ENCODE assay signal across 10 mouse cellular contexts in the genomic region with DNA sequence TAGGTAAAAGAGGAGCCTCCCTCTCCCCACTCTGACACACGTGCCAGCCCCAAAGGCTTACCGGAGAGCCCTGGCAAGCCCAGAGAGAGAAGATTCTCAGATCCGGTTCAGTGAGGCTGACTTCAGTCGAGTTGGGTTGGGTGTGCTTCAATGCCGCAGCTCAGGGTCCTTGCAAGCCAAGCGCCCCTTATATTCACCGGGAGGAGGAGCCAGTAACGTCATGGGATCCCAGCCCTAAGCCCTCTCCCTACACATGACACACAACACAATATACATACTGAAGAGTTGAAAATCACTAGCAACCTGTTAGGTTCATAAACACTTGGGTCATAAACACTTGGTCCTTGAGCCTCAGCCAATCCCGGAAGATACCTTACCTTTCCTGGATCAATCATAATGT. TPM values are rescaled to one million over a fixed set of nuclear protein-coding genes. Genes with fewer than 3 reads are reported as not detected.
DNase-seq lines count a peak whose midpoint lies in the region; ATAC-seq and TF ChIP-seq lines count a peak whose summit lies in the region.
"Not testable (repeated sequence)": the region's sequence is repeated elsewhere in the genome, so short reads cannot be mapped to it uniquely, and the experiment has no call there.
"Had no signal": no experiment of that assay in that cellular context is flagged by ENCODE, and none has a peak within 500 bp of the region (broad histone marks: within the 10 kb centered on the region; RNA-seq: fewer than 3 reads in every experiment).

No protein-coding gene starts in this region.

- ATAC-seq in forebrain, embryonic 11.5 days (replicated peaks; ENCODE audit: low FRiP score); heart, embryonic 14.5 days (ENCODE audit: insufficient number of reproducible peaks, insufficient read depth, low FRiP score, low read depth); intestine, embryonic 14.5 days (replicated peaks; ENCODE audit: low FRiP score, low TSS enrichment, low read depth); limb, embryonic 12.5 days (ENCODE audit: insufficient number of reproducible peaks, insufficient read depth, low FRiP score, low TSS enrichment, low read depth); lung, embryonic 15.5 days (ENCODE audit: borderline replicate concordance, extremely low read depth, low FRiP score, low TSS enrichment); neural tube, embryonic 11.5 days (ENCODE audit: insufficient read depth, low FRiP score, low TSS enrichment): not testable (repeated sequence)

- not testable (repeated sequence) for H3K27ac ChIP-seq in cerebellum, adult 2 months (ENCODE audit: insufficient read depth, low read length); forebrain, embryonic 11.5 days (ENCODE audit: low read depth, low read length); heart, embryonic 14.5 days (replicated peaks in 1 of 2; ENCODE audit: control insufficient read depth in 1 of 2, insufficient read depth in 1 of 2, low read depth in 2 of 2, low read length in 2 of 2); intestine, embryonic 14.5 days (ENCODE audit: low read depth); limb, embryonic 12.5 days; lung, embryonic 15.5 days; neural tube, embryonic 11.5 days (ENCODE audit: low read depth, low read length)

- not testable (repeated sequence) for H3K4me1 ChIP-seq in cerebellum, adult 2 months (ENCODE audit: control insufficient read depth, insufficient read depth, low read length); forebrain, embryonic 11.5 days (replicated peaks; ENCODE audit: control insufficient read depth, insufficient read depth, low read length); heart, embryonic 14.5 days (ENCODE audit: control insufficient read depth in 2 of 2, insufficient read depth in 2 of 2, low read length in 2 of 2); intestine, embryonic 14.5 days (replicated peaks; ENCODE audit: control insufficient read depth, insufficient read depth, low read length); limb, embryonic 12.5 days (replicated peaks); lung, embryonic 15.5 days; neural tube, embryonic 11.5 days (ENCODE audit: control insufficient read depth, insufficient read depth, low read length)

- TF ChIP-seq CTCF in cerebellum, adult 2 months (IDR thresholded peaks at IDR 0.05; ENCODE audit: borderline replicate concordance, insufficient read depth, low read depth, low read length): not testable (repeated sequence)

- TF ChIP-seq POLR2A in cerebellum, adult 2 months (IDR thresholded peaks at IDR 0.05; ENCODE audit: borderline replicate concordance, insufficient read depth, low read length): not testable (repeated sequence)

- WGBS in cerebellum, adult 2 months: 13% methylated on average over 9 of the region's 9 CpGs
- WGBS in forebrain, embryonic 11.5 days: 15% methylated on average over 6 of the region's 9 CpGs
- WGBS in heart, embryonic 14.5 days: 9% methylated on average over 6 of the region's 9 CpGs
- WGBS in intestine, embryonic 14.5 days: 24% methylated on average over 6 of the region's 9 CpGs
- 11% methylated on average over 8 of the region's 9 CpGs for WGBS in limb, embryonic 12.5 days
- WGBS in lung, embryonic 15.5 days: 20% methylated on average over 9 of the region's 9 CpGs
- WGBS in neural tube, embryonic 11.5 days: 33% methylated on average over 7 of the region's 9 CpGs

- H3K4me2 ChIP-seq in forebrain, embryonic 11.5 days (ENCODE audit: low read depth, low read length, severe bottlenecking): peak overlapping the region; percentile 52
- peak overlapping the region; percentile 65 for H3K4me2 ChIP-seq in heart, embryonic 14.5 days (ENCODE audit: low read length)
- peak overlapping the region; percentile 52 for H3K4me2 ChIP-seq in intestine, embryonic 14.5 days (ENCODE audit: low read length)
- peak overlapping the region; percentile 58 for H3K4me2 ChIP-seq in limb, embryonic 12.5 days
- H3K4me2 ChIP-seq in lung, embryonic 15.5 days: peak overlapping the region; percentile 49
- peak overlapping the region; percentile 52 for H3K4me2 ChIP-seq in neural tube, embryonic 11.5 days (ENCODE audit: low read depth)

- not testable (repeated sequence) for H3K27me3 ChIP-seq in cerebellum, adult 2 months (ENCODE audit: control insufficient read depth, insufficient read depth, low read length); forebrain, embryonic 11.5 days (ENCODE audit: control insufficient read depth, insufficient read depth, low read length); intestine, embryonic 14.5 days (replicated peaks; ENCODE audit: control insufficient read depth, insufficient read depth, low read length); neural tube, embryonic 11.5 days (ENCODE audit: control insufficient read depth, insufficient read depth, low read length)
- peaks cover 12% of the 10 kb centered on the region; the same call in 1 of the 2 replicates for H3K27me3 ChIP-seq in heart, embryonic 14.5 days (ENCODE audit: control insufficient read depth, insufficient read depth, low read length)
- H3K27me3 ChIP-seq in limb, embryonic 12.5 days: peaks cover 44% of the 10 kb centered on the region
- peaks cover 13% of the 10 kb centered on the region for H3K27me3 ChIP-seq in lung, embryonic 15.5 days

- H3K36me3 ChIP-seq in forebrain, embryonic 11.5 days (ENCODE audit: control insufficient read depth, insufficient read depth, low read length); heart, embryonic 14.5 days (ENCODE audit: control insufficient read depth, insufficient read depth, low read length); intestine, embryonic 14.5 days (ENCODE audit: control insufficient read depth, insufficient read depth, low read length); limb, embryonic 12.5 days; lung, embryonic 15.5 days; neural tube, embryonic 11.5 days (ENCODE audit: control insufficient read depth, insufficient read depth, low read length): not testable (repeated sequence)

- not testable (repeated sequence) for DNase-seq in cerebellum, adult 2 months; forebrain, embryonic 11.5 days (ENCODE audit: low spot score); intestine, embryonic 14.5 days (ENCODE audit: low spot score); neural tube, embryonic 11.5 days (ENCODE audit: low spot score)
- peak; percentile 8 for DNase-seq in thymus, postnatal 4 days

- H3K9ac ChIP-seq in forebrain, embryonic 11.5 days (ENCODE audit: low read length); intestine, embryonic 14.5 days (ENCODE audit: low read length); limb, embryonic 12.5 days (replicated peaks); lung, embryonic 15.5 days; neural tube, embryonic 11.5 days (ENCODE audit: low read length): not testable (repeated sequence)
- 0 out of 2 replicates have a peak overlapping the region, but pooled peaks have one; percentile 22 for H3K9ac ChIP-seq in heart, embryonic 14.5 days (ENCODE audit: low read length)

- peak overlapping the region; percentile 42 for H3K4me3 ChIP-seq in cerebellum, adult 2 months (replicated peaks; ENCODE audit: insufficient read depth, low read depth, low read length)
- peak overlapping the region; percentile 24 for H3K4me3 ChIP-seq in forebrain, embryonic 11.5 days (ENCODE audit: low read depth, low read length)
- peak overlapping the region; percentile 26 to 31 for H3K4me3 ChIP-seq in heart, embryonic 14.5 days (ENCODE audit: control insufficient read depth in 1 of 2, insufficient read depth in 1 of 2, low read depth in 1 of 2, low read length in 2 of 2)
- peak overlapping the region; percentile 23 for H3K4me3 ChIP-seq in intestine, embryonic 14.5 days (ENCODE audit: low read depth, low read length)
- H3K4me3 ChIP-seq in limb, embryonic 12.5 days (replicated peaks): peak overlapping the region; percentile 33
- peak overlapping the region; percentile 15; the same call in 1 of the 2 replicates for H3K4me3 ChIP-seq in lung, embryonic 15.5 days
- H3K4me3 ChIP-seq in neural tube, embryonic 11.5 days (ENCODE audit: low read depth, low read length): peak overlapping the region; percentile 22

- not testable (repeated sequence) for H3K9me3 ChIP-seq in forebrain, embryonic 11.5 days (ENCODE audit: control insufficient read depth, low read length); heart, embryonic 14.5 days (ENCODE audit: control insufficient read depth, low read length); intestine, embryonic 14.5 days (ENCODE audit: control insufficient read depth, low read length); limb, embryonic 12.5 days; lung, embryonic 15.5 days; neural tube, embryonic 11.5 days (ENCODE audit: control insufficient read depth, low read length)

RNA-seq across cellular contexts. Expression of gene Slc7a3, which starts 0.6 kb away (rescaled TPM):
- 6.0 and 7.8 TPM in 2 replicates for polyA plus RNA-seq in cerebellum, adult 2 months (2012; rRNA removed)
- polyA plus RNA-seq in forebrain, embryonic 11.5 days (2014; fragmentation: Nextera tagmentation; extraction: Ambion mirVana): 1.1 and 1.2 TPM in 2 replicates
- 0.67 and 1.0 TPM in 2 replicates for polyA plus RNA-seq in heart, embryonic 14.5 days (2014; fragmentation: Nextera tagmentation; extraction: Ambion mirVana)
- polyA plus RNA-seq in intestine, embryonic 14.5 days (2014; fragmentation: Nextera tagmentation; extraction: Ambion mirVana): 1.4 and 1.5 TPM in 2 replicates
- polyA plus RNA-seq in limb, embryonic 12.5 days (2016; fragmentation: Nextera tagmentation; extraction: Ambion mirVana): 0.76 and 1.2 TPM in 2 replicates
- 0.52 and 0.64 TPM in 2 replicates for polyA plus RNA-seq in lung, embryonic 15.5 days (2015; fragmentation: Nextera tagmentation; extraction: Ambion mirVana)
- 0.45 and 0.50 TPM in 2 replicates for polyA plus RNA-seq in neural tube, embryonic 11.5 days (2014; fragmentation: Nextera tagmentation; extraction: Ambion mirVana)
- polyA plus RNA-seq: activated CD4-positive, CD25-positive, alpha-beta regulatory T cell, adult 4 months had no signal

RNA-seq across cellular contexts. Expression of gene Tex11, which starts 25.7 kb away (rescaled TPM):
- polyA plus RNA-seq in cerebellum, adult 2 months (2012; rRNA removed): 0.11 TPM in 2 replicates
- not detected in 2 replicates for polyA plus RNA-seq in forebrain, embryonic 11.5 days (2014; fragmentation: Nextera tagmentation; extraction: Ambion mirVana)
- polyA plus RNA-seq in heart, embryonic 14.5 days (2014; fragmentation: Nextera tagmentation; extraction: Ambion mirVana): 0.15 and 0.63 TPM in 2 replicates
- polyA plus RNA-seq in intestine, embryonic 14.5 days (2014; fragmentation: Nextera tagmentation; extraction: Ambion mirVana): 0.18 TPM in 1 of 2 replicates, not detected in the other
- polyA plus RNA-seq in limb, embryonic 12.5 days (2016; fragmentation: Nextera tagmentation; extraction: Ambion mirVana): not detected in 2 replicates
- 0.20 and 0.25 TPM in 2 replicates for polyA plus RNA-seq in lung, embryonic 15.5 days (2015; fragmentation: Nextera tagmentation; extraction: Ambion mirVana)
- polyA plus RNA-seq in neural tube, embryonic 11.5 days (2014; fragmentation: Nextera tagmentation; extraction: Ambion mirVana): not detected in 2 replicates
- polyA plus RNA-seq: spleen, adult 2 months had no signal
